Mouse (Mus musculus) layer of hippocampus, postnatal 36 days (tissue): Measurements from ENCODE around the gene Cmtr1. TPM values are rescaled to one million over a fixed set of nuclear protein-coding genes. Genes with fewer than 3 reads are reported as not detected.
"Not testable (repeated sequence)": the region's sequence is repeated elsewhere in the genome, so short reads cannot be mapped to it uniquely, and the experiment has no call there.

Source experiments
- DNase-seq, 2 experiments: peaks; one replicate each; pipeline ENCODE4 v3.0.0; 2022
- total RNA-seq, 2 experiments: library from RNA; stranded (reverse); gene quantifications; 2 replicates each; pipeline ENCODE4 v1.2.3; 2021

The Cmtr1 gene
- total RNA-seq, 2 experiments from 2014 or later, result 110 to 112 TPM

DNA sequence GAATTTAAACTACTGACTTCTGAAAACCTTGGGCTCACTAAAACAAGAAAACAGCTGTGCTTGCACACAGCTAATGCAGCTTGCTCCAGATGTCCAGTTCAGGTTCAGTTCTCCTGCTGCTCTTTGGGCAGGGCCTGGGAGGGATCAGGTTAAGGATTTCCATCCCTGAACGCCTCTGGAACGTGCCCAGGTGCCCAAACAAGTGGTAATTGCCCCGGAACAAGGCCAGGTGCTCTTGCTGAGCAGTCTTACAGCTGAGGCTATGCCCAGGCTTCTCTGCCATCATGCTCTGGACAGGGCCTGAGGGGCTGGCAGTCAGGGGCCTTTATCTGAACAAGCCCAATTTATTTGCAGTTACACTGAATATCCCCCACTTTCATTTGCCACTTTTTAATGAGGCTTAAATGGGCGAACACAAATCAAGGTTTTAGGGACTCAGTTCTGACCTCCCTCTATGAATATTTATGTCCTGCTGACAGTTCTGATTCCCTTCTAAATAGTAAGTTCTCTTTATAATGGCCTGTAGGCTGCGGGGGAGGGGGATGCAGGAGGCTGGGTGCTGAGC lies 46.7 kb downstream of the Cmtr1 start:
- DNase-seq, result no peak

DNA sequence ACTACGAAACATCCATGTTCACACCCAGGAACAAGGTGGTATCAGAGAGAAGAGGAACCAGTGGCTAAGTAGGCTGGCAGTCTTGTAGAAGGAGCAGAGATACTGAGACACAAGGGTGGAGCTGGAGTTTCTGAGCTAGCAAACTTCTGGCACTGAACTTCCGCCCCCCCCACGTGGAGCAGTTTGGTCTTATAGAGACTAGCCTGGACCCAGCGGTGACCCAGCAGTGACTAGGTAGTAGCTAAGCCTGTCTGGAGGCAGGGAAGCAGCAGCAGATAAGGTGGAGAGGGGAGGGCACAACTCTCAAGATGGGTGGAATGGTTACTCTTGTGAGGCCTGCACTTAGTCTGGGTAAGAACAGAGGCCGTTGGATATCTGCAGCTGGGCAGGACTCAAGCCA lies 48.4 kb downstream of the Cmtr1 start:
- DNase-seq, result no peak

DNA sequence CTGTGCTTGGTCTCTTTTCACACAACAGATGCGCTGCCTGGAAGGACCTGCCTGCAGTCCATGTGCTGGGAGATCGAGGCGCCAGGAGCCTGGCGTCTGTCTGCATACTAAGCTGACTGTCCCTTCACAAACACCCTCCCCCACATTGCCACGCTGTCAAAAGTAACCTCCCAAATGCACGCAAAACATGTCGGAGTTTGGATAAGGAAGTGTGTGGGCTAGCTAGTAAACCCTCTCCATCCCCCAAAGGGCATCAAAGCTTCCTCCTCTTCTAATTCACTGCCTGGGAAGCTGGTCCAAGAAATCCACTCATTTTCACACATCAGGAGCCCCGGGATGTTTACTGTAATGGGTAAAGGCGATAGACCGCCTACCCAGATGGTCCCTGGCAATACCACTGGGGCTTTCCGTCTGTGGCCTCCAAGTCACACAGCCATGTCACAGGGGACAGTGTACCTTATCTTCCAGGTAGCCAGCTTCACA lies 50.2 kb downstream of the Cmtr1 start:
- DNase-seq, result no peak

DNA sequence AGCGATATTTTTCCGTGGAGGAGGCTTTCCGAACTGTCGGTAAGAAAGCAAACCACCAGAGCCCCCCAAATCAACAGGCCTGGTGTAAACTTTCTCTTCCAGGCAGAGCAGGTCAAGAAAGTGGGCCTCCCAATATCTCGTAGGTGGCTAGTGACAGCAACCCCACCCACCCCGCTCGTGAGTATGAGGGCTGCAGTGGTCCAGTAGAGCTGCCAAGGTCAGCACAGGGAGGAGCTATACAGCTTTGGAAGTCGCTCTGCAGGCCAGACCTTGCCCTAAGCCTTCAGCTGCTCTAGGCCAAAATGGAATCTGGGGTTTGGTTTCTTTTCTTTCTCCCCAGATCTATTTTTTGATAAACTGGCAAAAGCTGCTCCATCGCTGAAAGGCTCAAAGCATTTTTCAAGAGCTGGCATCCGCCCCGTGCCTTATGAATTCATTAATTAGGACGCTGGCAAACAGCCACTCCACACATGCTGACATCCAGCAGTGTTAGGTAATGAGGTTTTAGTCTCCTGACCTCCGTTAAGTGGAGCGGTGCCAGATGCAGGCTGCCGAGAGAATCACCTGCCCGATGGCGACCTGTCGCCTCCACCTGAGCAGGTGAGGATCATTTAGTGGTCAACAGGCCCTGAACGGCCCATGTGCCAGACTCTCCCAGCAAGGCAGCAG lies 50.8 kb downstream of the Cmtr1 start:
- peak in 1 of 2 experiments; percentile 56 for DNase-seq

DNA sequence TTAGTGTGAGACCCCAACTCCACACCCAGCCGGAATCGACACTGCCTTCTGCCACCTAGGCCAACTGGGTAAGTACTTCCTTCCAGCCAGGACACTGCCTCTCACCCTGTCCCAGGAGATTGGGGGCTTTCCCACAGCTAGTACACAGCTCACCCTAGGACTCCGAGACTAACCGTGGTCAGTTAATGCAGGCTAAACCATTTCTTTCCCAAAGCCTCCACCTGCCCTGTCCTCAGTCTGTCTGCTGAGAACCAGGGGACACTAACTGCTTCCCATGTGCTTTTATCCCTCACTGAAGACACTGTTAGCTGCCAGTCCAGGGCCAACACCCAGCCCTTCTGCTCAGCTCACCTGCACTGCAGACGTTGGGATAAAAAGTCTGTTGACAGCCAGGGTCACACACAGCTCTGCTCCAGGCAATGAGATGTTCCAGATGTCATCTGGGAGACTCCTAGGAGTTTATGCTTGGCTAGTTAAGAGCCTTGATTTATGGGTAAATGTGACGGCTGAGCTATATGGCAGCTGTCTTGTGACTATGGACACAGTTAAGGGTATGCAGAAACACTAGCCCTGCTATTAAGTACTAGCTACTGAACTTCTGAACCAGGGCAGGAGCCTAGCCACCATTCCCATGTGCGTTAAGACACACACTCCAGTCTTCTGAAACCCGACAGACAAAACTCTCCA lies 51.5 kb downstream of the Cmtr1 start:
- DNase-seq, result no peak

DNA sequence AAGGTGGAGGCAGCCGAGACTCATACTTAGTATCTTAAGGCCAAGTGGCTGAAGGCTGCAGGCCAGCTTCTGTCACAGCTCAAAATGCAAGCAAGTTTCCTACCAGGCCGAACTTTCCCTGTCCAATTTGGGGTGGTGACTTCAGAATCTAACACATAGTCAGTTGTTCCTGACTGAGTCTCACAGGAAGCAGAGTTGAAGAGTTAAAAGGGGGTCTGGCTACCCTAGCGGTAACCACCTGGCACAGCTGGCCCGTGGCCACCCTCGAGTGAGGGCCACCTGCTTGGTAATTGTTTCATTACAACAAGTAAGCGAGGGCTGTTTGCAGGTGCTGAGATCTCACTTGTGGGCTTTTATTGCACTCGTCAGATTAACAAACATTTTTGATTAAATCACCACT lies 52.2 kb downstream of the Cmtr1 start:
- no peak for DNase-seq

DNA sequence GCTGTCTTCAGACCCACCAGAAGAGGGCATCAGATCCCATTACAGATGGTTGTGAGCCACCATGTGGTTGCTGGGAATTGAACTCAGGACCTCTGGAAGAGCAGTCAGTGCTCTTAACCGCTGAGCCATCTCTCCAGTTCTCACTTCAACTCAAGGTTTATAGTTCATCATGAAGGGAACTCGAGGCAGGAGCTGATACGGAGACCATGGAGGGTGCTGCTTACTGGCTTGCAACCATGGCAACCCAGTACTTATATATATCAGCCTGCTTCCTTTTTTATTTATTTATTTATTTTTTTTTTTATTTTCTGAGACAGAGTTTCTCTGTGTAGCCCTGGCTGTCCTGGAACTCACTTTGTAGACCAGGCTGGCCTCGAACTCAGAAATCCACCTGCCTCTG lies 53.3 kb downstream of the Cmtr1 start:
- DNase-seq, result not testable (repeated sequence)

DNA sequence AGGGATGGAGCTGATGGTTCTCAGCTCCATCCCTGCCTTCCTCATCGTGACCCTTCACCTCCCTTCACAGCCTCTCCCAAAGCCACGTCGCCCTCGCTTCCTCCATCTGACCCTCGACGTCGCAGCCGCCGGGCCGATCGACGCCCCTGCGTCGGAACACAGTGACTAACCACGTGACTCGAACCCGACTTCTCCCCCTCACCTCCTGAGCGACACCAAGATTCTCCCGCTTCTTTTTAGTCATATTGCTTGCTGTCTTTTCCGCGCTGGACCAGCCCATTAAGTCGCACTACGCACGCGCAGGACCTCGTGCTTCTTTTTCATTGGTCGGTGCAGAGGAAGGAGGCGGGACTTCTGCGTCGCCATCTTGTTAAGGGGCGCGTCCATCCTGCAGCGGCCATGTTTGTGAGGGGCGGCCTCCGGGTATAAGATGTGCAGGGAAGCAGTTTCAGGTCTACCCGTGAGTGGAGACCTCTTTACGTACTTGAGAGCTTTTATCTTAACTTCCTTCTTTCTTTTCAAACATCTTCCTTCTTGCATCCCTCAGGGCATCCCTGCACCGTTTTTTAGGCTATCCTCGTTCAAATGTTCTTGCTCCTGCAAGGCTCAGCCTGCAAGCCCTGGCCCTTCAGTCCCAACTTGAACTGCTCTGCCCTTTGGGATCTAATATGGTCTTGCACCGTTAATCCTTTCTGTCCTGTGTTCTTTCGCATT lies 56.5 kb downstream of the Cmtr1 start, which contains the start of gene Ccdc167:
TSS of gene Ccdc167 (minus strand) at position 313 of the 714 bp plus-strand sequence.
- DNase-seq, result peak; percentile 95 to 96

DNA sequence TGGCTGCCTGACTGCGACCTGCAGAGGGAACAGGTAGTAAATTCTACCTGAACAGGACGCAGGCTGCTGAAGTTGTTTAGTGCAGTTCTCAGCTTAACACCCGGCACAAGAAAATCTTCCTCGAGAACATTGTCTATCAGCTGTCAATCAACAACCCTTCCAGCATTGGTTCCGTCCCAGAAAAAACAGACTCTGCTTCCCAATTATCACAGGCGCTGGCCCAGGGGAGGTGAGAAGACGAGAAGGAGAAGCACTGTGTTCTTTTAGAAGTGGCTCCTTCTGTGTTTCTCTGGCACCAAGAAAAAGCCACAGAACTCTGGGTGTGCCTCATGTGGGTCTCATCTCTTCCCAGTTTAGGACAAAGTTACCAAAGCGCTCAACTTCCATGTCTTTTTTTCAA lies 58.3 kb downstream of the Cmtr1 start:
- peak in 1 of 2 experiments; percentile 35 for DNase-seq

DNA sequence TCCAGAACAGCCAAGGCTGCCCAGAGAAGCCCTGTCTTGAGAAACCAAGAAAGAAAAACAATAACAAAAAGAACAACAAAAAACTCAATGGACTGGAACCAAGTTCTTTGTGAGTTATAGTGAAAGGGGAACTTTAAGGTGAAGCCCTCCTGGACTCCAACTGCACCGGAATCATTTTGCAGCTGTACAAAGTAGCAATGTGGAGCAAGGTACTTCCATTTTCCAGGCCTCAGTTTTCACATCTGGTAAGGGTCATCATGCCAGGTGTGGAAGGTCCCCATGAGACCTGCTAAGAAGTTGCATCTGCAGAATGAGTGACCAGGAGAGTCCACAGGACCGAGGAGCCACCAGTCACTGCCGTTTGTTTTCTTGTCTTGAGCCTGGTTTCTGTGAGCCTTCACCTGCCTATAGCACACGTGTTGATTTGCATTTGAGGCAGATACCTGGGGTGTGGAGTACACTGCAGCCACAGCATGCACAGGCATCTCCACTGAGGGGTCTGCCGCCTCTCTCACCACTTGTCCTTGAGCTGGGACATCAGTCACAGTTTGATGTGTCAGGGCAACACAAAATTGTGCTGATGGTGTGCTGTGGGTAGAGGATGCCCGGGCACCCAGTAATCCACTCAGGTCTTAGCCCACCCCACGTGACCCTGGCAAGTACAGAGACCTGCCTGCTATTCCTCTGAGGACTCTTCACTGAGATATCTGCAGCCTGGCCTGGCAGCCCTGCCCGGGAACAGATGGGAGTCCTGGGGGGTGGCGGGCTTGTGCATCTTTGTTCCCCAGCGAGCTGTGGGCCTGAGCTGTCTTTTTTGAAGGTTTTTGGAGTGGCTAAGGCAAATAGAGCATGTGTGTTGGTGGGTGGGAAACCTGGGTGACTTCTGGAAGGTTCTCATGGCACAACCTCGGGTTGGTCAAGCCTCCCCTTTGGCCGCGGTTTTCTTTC lies 59.5 kb downstream of the Cmtr1 start:
- DNase-seq, result no peak

DNA sequence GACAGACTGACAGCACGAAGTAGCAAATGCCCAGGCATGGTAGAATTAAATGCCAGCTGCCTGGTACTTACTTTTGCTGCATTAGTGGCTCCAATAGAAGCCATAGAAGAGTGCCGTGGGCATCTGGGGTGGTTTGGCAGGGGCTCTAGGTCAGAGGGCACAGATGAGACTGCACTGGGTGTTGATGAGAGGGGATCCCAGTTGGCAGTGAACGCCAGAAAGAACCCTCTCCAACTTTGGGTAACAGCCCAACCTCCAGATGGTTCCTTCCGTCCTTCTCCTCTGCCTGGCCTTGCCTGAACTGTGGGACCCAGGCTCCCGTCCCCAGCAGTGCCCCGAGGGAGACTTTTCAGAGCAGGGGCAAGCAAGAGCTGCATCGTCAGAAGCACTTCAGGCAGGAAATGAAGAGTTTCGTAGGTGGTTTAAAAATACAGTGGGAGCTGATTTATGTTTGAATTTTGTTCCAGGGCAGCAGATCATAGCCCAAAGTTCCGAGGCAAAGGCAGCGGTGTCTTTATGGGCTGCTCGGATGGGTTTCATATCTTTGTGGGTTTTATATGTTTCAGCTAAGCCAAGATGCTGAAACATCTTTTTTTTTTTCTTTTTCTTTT lies 60.5 kb downstream of the Cmtr1 start:
- DNase-seq, result no peak

DNA sequence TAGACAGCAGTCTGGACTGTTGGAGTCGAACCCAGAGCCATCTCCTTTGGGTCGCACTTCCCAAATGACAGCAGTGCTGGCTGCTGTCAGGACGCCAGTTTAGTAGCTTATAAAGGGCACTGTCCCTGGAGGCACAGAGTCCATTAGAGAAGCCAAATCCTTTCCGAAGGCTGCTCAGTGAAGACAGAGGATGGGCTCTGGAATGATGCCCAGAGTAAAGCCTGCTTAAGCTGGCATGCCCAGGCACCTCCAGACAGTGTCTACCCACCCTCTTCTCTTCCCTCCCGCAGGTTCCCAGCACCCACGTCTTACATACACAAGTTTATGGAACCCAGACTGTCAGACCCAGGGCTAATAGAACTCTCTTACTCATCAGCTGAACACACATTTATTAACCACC lies 64.2 kb downstream of the Cmtr1 start:
- no peak for DNase-seq

DNA sequence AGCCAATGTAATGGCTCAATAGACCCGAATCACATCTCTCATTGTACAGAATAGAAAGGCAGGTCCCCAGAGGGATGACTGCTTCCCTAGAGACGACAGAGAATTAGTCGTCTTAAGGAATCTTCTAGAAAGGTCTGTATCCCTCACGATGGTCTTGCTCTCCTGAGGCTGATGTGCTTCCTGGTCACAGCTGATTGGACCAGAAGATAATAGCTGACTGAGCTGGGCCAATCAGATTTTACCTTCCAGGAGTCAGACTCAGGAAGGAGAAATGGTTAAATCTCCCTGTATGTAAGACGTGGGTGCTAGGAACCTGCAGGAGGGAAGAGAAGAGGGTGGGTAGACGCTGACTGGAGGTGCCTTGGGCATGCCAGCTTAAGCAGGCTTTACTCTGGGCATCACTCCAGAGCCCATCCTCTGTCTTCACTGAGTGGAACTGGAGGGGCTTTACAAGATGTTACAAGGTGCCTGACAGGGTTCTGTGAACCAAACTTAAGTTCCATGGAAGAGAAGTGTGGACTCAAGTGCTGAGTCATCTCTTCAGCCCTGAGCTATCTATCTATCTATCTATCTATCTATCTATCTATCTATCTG lies 64.7 kb downstream of the Cmtr1 start:
- no peak for DNase-seq

DNA sequence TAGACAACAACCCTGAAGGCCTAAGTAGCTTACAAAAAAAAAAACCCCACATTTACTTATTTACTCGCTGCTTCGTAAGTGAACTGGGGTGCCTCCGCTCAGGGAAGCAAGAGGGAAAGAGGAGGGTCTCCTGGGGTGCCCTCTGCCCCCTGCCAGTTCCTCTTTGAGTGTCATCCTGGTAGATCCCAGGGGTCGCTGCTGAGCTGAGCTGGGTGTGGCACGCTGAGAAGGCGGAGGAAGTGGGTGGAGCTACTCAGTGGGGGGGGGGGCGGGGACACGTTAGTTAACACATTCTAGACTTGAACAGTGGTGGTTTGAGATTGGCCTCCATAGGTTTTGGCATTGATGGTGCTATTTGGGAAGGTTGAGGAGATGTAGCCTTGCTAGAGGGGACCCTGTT lies 67.7 kb downstream of the Cmtr1 start:
- no peak for DNase-seq

DNA sequence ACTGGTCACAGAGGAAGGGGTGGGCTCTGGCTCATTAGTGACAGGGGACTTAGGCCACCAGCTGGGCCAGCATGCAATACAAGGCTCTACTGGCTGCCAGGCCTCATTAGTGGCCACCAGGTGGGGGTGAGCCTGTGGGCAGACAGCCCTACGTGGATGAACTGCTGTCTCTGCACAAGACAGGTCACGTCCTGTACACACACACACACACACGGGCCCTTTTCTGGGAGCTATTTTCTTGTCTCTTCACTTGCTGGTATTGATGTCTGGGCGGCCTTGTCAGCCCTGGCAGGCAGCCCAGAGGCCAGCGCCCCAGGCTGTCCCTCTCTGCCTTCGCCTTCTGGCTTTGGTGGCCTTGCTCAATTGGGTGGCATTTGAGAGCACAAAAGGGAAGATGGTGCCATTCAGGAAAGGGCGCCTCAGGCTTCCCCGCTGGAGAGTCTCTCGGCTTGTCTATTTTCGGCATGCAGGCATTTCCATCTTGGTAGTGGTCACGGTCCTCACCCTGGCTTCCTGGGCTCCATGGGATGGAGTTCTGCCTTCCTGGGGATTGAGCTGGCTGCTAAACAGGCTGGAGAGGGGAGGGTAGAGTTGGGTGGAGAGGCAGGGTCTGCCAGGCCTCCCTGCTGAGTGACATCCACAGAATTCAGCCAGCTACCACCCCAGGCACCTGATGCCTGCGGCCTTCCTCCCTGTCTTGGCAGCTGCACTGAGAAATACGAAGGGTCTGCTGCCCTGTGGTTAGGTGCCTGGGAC lies 70.3 kb downstream of the Cmtr1 start:
- no peak for DNase-seq

DNA sequence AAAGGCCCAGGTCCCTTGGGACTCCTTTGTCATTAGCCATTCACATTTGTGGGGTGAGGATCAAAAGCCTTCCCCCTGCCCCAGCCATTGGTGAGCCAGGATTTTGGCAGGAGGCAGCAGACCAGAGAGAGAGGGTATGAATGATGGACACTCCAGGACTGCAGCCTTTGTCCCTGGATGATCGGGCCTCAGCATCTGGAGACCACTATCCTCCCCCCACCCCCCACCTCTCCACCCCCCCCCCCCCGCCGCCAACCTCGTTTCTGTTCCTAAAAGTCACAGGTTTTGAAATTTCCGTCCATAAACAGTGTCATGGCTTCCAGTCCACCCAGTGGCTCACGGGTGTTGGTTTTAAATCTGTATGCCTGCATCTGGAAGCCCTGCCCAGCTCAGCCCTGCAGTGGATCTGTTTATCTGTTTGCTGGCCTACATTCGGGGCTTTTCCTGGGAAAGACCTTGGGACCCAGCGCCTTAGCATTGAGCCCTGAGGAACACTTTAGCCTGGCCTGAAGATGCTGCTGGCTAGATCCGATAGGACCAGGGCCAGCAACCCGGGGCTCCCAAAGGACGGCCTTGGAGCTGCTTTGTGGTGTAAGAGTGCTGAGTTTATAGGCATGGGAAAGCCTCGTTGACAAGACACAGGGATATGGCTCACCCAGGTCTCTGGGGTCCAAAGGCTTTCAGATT lies 71.0 kb downstream of the Cmtr1 start:
- peak in 1 of 2 experiments; percentile 30 for DNase-seq

DNA sequence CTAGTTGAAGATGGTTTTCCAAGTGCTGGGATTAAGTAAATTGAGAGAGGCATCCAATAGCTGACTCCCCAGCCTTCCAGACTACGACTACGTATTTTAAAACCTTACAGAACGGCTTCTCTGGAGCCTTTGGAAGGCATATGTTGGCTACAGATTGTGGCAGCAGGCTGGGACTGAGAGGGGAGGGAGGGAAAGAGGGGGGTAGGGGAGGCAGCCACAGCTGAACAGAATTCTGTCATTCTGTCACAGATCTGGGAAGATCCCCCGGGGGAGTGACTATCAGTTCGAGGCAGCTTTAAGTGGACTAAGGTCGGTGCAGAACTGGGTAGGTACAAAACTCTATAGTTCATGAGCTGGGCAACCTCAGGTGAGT lies 71.5 kb downstream of the Cmtr1 start:
- DNase-seq, result peak; percentile 59 to 73

DNA sequence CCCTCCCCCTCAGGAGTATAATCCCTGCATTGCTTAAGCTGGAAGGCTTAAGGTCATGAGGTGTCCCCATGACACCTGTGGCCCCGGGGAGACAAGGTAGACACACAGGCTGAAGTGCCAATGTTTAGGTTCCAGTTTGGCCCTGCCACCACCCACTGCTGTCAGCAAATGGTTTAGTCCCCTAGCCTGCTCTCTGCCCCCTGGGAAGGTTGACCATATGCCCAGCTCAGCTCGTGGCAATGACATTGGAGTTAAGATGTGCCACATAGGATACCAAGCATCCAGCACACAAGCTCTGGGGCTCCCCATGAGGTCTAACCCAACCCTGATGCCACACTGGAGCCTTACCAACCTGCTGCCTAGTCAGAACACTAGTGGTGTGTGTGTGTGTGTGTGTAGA lies 72.1 kb downstream of the Cmtr1 start:
- DNase-seq, result no peak

DNA sequence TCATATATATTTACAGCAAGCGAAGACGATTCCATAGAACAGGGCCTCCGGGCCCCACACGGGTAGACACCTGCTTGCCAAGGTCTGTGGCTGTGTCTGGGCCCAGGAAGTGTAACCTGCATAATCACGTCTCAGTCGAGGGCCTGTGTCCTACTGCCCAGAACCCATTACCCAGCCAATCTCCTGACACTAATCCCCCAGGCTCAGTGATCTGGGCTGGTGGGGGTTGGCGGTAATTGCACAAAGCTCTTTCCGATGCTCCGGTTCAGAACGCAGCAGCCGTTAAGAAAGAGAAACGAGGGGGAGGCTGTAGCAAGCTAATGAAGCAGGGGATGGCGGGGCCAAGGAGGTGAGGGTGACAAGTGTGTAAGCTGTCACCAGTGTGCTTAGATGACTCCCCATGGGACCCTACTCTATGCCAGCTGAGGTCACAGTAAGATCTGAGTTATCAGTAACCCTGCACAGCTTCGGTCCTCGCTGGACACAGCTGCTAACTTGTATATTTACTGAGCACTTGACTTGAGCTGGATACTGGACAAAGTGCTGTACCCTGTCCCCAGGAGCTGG lies 76.1 kb downstream of the Cmtr1 start:
- DNase-seq, result no peak
